Mouse (Mus musculus): Measurements from ENCODE around the gene Crygb. TPM values are rescaled to one million over a fixed set of nuclear protein-coding genes. Genes with fewer than 3 reads are reported as not detected.
"Not testable (repeated sequence)": the region's sequence is repeated elsewhere in the genome, so short reads cannot be mapped to it uniquely, and the experiment has no call there.

Gene Crygb
- total RNA-seq, 1 experiment from 2014 or later, result not detected

DNA sequence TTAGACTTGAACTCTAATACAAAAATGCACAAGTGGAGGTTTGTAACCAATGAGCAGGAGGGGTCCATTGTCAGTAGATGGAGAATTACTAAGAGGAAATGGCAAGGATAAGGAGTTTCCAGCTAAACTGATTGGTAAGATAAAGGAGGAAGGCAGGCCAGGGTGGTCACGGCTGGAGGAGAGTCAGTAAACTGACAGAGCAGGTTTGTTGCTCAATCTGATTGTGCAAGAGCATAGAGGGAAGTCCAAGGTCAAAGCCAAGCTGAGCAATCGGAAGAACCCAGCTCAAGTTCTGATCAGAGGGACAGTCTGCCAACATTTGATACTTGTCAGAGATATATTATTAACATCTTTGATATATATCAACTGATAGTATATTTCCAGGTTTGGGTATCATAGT, 8.3 kb upstream of the Crygb start:
- ATAC-seq (replicated peaks in 1 of 2; ENCODE audit: insufficient read depth in 1 of 2, low FRiP score in 2 of 2, low TSS enrichment in 1 of 2, low read depth in 1 of 2, poor library complexity in 2 of 2, severe bottlenecking in 2 of 2), result peak; percentile 46 to 78; a peak in 3 of 4 replicates

DNA sequence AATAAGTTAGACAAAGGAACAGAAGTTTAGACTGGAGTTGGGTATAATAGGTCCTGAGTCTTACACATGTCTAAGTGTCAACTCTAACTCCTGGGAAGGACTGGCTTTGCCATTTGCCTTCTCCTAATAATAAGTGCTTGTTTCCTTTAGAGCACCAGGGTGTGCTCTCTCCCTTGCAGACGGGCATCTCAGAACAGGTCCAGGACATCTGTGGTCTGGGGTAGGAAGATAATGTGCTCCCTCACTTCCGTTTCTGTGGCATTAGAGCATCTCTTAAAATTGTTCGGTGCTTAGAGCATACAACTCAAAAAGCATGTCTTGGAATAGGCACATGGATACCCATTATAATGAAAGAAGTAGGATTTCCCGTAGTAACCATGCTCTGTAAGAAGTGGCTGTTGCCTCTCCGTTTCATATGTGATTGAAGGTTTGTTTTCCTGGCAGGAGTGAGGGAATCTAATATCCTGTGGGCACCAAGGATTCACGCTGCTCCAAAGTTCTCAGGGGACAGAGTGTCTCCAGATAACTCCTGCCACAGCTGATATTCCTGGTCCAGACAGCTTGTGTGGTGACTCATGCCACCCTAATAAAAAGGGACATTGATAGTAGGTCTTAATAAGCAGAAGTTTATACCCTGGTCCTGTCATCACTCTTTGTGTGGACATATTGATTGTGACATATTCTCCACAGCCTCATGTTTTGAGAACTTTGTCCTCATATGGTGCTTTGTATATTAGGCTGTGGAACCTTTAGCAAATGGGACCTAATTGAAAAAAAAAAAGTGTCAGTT, 6.7 kb upstream of the Crygb start:
- peak in 1 of 2 experiments; percentile 70; a peak in 1 of 4 replicates for ATAC-seq (replicated peaks in 1 of 2; ENCODE audit: insufficient read depth in 1 of 2, low FRiP score in 2 of 2, low TSS enrichment in 1 of 2, low read depth in 1 of 2, poor library complexity in 2 of 2, severe bottlenecking in 2 of 2)

DNA sequence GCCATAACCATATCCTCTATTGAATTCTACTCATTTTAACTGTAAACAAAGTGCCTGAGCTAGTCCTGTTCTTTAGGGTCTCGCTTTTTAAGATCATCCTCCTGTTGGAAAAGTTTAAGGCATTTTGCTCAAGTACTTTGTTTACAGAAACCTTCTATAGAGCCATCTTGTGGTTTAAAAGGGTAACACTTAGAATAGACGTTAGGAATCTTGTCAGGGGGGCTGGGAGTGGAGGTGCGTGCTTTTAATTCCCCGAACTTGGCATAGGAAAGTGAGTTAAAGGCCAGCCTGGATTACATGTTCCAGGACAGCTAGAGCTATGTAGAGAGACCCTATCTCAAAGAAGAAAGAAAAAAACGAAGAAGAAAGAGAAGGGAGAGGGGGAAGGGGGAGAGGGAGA, 6.5 kb downstream of the Crygb start:
- no peak for ATAC-seq (replicated peaks in 1 of 2; ENCODE audit: insufficient read depth in 1 of 2, low FRiP score in 2 of 2, low TSS enrichment in 1 of 2, low read depth in 1 of 2, poor library complexity in 2 of 2, severe bottlenecking in 2 of 2)

DNA sequence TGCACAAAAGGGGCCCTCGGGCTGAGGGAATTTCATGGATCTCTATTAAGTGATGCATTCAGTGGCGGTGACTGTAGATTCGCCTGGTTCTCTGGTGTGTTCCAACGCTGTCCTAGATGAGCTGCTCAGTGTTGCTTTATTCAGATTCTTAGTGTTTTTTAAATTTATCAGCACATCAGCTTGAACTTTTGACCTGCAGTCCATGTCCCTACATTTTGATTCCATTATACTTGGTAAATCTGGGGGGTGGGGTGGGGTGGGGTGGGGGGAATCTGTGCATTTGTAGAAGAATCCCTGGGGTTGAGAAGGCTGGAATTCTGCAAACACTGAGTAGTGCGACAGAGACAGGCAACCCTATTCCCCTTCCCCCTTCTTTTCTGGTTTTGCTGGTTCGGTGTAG, 8.5 kb downstream of the Crygb start, which contains the start of gene Crygc:
TSS of gene Crygc (minus strand) at position 101 of the 400 bp plus-strand sequence.
- ATAC-seq (replicated peaks in 1 of 2; ENCODE audit: insufficient read depth in 1 of 2, low FRiP score in 2 of 2, low TSS enrichment in 1 of 2, low read depth in 1 of 2, poor library complexity in 2 of 2, severe bottlenecking in 2 of 2), result no peak

DNA sequence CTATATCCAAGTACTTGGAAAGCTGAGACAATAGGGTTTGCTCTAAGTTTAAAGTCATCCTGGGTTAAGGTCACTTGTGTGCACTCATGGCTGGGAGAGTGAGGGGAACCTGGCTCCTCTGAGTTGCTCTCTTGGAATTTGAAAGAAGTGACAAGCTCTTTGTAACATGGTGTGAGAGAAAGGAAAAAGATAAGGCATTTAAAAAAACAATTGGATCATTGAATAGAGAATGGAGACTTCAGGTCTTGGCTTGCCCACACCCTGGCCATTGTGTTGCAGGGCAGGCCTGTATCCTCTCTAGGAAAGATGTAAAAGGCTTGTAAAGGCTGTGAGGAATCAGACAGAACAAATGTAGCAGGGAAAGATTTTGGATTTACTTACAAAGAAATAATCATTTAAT, 14.2 kb downstream of the Crygb start:
- ATAC-seq (replicated peaks in 1 of 2; ENCODE audit: insufficient read depth in 1 of 2, low FRiP score in 2 of 2, low TSS enrichment in 1 of 2, low read depth in 1 of 2, poor library complexity in 2 of 2, severe bottlenecking in 2 of 2), result no peak

DNA sequence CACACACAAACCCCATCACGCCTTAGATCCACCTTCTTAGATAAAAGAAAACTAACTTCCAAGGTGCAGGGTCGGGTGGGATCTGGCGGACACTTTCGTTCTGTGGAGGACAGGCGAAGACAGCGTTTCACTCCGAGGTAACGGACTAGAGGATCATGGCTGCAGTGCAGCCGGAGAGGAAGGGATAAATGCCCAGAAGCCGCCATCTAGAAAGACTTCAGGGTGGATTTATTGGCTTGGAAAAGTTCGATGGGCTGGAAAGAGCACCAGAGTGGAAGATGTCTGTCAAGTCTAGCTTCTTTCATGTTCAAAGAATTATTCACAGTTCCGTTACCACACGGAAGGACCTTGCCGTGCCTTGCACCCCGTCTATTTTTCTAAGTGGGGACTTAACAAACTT, 17.9 kb downstream of the Crygb start:
- no peak for ATAC-seq (replicated peaks in 1 of 2; ENCODE audit: insufficient read depth in 1 of 2, low FRiP score in 2 of 2, low TSS enrichment in 1 of 2, low read depth in 1 of 2, poor library complexity in 2 of 2, severe bottlenecking in 2 of 2)

DNA sequence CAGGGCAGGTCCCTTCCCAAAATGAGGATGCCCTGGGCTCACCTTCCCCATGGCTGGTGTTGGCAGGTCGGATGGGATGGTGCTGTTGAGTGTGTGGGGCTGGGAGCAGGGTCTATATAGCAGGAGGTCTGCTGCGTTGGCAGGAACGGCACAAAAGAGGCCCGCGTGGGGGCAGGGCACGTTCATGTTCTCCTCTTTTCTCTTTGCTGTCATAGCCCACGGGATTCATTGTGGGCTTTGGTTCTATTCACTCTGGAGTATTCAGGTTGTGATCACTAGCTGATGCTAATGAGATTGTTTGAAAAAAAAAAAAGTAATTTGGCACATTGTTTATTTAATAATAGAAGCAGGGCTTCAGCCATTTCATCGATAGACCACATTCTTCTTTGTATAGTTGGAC, 18.7 kb downstream of the Crygb start, which contains the start of gene Crygd:
TSS of gene Crygd (minus strand) at position 101 of the 400 bp plus-strand sequence.
- ATAC-seq (replicated peaks in 1 of 2; ENCODE audit: insufficient read depth in 1 of 2, low FRiP score in 2 of 2, low TSS enrichment in 1 of 2, low read depth in 1 of 2, poor library complexity in 2 of 2, severe bottlenecking in 2 of 2), result no peak

DNA sequence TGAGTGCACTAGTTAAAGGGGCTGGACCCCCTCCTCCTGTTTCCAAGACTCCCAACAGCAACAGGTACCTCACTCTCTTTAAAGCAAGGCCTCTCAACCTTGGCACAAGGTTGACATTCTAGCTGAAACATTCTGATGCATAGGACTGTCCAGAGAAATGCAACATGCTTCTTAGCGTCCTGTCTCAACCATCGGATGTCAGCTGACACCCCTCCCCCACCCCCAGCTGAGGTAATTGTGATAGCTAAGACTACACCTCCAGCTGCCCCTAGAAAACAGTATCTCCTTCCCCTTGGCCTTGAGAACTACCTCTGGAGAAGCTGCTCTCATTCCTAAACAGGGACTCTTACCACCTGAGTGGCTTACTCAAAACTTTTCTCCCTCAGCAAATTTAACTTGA, 29.9 kb downstream of the Crygb start:
- ATAC-seq (replicated peaks in 1 of 2; ENCODE audit: insufficient read depth in 1 of 2, low FRiP score in 2 of 2, low TSS enrichment in 1 of 2, low read depth in 1 of 2, poor library complexity in 2 of 2, severe bottlenecking in 2 of 2), result no peak

DNA sequence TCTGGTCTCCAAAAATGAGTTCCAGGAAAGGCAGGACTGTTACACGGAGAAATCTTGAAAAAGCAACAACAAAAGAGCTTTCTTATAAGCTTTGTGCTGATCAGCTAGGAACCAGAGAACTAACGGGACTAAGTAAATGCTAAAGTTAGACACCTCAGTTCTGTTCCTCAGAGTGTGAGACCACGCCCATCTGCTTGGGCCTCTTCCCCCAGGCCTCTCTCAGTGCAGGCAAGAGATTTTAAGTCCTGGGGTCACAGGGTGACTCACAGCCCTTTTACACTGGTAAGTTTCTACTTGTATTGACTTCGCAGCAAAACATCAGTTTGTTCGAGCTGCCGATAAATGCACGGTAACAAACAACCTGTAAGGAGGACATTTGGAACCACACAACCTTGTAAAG, 30.4 kb downstream of the Crygb start:
- no peak for ATAC-seq (replicated peaks in 1 of 2; ENCODE audit: insufficient read depth in 1 of 2, low FRiP score in 2 of 2, low TSS enrichment in 1 of 2, low read depth in 1 of 2, poor library complexity in 2 of 2, severe bottlenecking in 2 of 2)

DNA sequence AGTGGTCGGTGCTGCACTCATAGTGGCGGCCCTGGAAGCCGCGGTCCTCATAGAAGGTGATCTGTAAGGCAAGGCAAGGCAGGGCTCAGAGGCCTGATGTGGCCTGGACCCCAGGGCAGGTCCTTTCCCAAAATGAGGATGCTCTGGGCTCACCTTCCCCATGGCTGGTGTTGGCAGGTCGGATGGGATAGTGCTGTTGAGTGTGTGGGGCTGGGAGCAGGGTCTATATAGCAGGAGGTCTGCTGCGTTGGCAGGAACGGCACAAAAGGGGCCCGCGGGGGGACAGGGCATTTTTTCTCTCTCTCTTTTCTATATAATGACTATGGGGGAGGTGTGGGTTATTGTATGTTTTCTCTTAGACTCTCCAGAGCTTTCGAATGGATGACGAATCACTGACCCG, 31.1 kb downstream of the Crygb start, which contains the start of gene Cryge:
TSS of gene Cryge (minus strand) at position 198 of the 400 bp plus-strand sequence.
- ATAC-seq (replicated peaks in 1 of 2; ENCODE audit: insufficient read depth in 1 of 2, low FRiP score in 2 of 2, low TSS enrichment in 1 of 2, low read depth in 1 of 2, poor library complexity in 2 of 2, severe bottlenecking in 2 of 2), result not testable (repeated sequence)

DNA sequence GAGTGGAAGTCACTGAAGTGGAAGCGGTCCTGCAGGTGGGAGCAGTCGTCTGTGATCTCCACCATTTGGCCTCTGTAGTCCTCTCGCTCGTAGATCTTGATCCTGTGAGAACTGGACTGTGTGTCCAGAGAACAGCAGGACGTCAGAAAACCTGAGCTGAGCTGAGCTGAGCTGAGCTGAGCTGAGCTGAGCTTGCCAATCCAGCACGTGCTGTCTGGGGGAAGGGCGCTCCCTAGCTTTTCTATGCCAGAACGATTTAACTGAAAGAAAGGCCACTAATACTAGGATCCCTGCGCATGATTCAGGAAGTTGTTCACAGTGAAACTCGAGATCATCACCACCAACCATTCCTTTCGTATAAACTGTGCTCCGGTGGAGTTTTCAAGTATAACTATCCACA, 33.3 kb downstream of the Crygb start:
- no peak for ATAC-seq (replicated peaks in 1 of 2; ENCODE audit: insufficient read depth in 1 of 2, low FRiP score in 2 of 2, low TSS enrichment in 1 of 2, low read depth in 1 of 2, poor library complexity in 2 of 2, severe bottlenecking in 2 of 2)

DNA sequence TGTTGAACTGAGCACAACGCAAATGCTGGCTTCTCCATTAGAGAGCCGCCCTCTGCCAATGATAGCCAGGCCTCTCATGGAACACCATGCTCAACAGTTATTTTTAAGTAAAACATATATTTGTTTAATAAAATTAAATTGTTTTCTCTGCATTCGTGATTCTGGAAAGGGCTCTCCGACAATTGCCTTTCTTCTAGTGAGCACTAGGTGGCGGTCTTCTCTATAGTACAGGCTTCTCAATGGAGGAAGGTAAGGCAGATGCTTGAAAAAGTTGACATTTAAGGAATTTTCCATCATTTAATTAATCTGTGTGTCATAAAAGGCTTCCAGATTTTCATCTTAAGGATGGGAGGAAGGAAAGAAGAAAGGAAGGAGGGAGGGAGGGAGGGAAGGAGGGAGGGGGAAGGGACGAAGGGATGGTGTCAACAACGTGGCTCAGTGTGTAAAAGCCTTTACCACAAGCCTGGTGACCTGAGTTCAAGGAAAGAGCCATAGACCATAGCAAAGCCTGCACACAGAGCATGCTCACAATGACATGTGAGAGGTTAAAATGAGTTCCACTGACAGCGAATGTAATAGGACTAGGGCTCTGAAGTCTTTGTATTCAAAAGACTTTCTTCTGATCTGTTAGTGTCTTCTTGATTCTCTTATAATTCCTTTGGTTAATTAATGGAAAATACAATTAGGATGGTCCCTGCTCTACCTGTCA, 35.5 kb downstream of the Crygb start:
- peak in 1 of 2 experiments; percentile 56; a peak in 2 of 4 replicates for ATAC-seq (replicated peaks in 1 of 2; ENCODE audit: insufficient read depth in 1 of 2, low FRiP score in 2 of 2, low TSS enrichment in 1 of 2, low read depth in 1 of 2, poor library complexity in 2 of 2, severe bottlenecking in 2 of 2)

DNA sequence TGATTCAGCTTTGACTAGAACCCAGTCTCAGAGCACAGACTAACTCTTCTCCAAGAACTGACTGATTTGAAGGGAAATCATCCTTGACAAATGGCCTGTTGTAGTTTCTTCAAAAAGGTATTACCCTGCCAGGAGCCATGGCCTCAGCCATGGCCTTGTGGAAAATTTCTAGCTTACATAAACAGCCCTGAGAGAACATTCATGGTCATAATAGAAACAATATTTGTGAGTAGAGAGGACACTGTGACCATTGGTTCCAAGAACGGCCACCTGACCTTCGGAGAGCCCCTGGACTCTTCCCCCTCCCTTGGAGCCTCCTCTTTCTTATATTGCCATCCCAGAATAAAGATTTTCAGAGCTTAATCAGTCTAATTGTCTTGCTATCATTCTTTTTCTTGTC, 38.7 kb downstream of the Crygb start:
- no peak for ATAC-seq (replicated peaks in 1 of 2; ENCODE audit: insufficient read depth in 1 of 2, low FRiP score in 2 of 2, low TSS enrichment in 1 of 2, low read depth in 1 of 2, poor library complexity in 2 of 2, severe bottlenecking in 2 of 2)

DNA sequence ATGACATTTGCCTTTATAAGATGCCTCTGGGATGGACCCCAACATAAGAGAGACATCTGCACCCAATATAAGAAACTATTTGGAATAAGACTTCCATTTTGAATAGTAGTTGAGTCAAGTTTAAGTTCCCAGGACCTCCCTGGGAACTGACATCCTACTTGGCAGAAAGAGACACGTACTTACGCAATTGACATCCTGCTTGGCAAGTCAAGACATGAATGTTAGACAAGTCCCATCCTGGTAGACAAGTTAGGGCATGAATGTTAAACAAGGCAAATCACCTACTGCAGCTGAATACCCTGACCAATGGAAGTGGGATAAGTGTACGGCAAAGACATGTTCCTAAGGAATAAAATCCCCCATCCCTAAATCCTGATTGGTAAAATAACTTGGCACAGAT, 40.3 kb downstream of the Crygb start:
- ATAC-seq (replicated peaks in 1 of 2; ENCODE audit: insufficient read depth in 1 of 2, low FRiP score in 2 of 2, low TSS enrichment in 1 of 2, low read depth in 1 of 2, poor library complexity in 2 of 2, severe bottlenecking in 2 of 2), result no peak

DNA sequence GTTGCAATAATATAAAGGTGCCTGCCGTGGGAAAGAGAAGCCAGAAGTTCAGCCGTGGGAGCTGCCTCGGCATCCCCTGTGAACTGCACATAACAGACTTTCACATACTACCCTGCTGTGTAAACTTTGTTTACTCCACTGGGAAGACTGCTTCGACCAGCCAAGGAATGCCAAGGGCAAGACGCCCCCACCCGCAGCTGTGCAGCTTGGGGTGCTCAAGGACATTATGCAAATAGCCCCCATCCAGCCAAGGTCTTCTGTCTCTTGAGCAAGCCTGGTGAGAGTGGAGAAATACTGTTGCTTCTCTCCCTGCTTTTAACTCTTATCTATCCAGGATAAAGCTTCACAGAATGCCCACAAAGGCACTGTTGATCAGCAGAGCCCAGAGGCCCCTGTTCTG, 41.3 kb downstream of the Crygb start:
- ATAC-seq (replicated peaks in 1 of 2; ENCODE audit: insufficient read depth in 1 of 2, low FRiP score in 2 of 2, low TSS enrichment in 1 of 2, low read depth in 1 of 2, poor library complexity in 2 of 2, severe bottlenecking in 2 of 2), result no peak

DNA sequence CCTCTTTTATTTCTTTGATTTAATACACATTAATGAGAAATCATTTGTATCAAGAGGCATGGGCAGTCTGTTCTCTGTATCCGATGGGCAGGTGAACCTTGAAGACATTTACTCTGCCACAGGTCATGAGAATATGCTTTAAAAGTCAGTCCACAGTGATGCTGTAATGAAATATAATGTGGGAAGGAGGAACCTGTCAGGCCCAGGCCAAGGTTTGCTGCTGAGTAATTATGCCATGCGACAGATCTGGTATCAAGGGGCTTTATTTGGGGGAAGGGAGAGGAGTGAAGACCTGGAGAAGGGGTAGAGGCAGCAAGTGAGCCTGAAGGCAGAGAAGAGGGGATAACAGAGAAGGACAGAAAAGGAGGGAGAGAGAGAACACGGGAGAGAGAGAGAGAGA, 42.4 kb downstream of the Crygb start:
- ATAC-seq (replicated peaks in 1 of 2; ENCODE audit: insufficient read depth in 1 of 2, low FRiP score in 2 of 2, low TSS enrichment in 1 of 2, low read depth in 1 of 2, poor library complexity in 2 of 2, severe bottlenecking in 2 of 2), result no peak

DNA sequence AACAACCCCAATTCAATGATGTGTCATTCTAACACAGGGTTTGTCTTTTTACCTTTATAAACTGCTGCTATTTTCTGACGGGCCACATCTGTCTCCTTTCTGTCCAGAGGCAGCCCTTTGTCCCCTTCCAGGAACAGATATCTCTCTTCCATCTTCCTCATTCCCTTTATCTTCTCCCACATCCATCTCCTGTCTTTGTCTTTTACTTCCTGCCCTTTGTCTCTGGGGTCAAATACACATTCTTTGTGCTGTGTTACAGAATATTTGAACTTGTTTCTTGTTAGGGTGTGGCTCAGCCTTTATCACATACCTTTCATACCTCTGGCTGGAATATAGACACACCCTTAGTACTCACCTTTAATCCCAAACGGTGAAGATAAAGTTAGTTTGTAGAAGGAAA, 44.5 kb downstream of the Crygb start:
- ATAC-seq (replicated peaks in 1 of 2; ENCODE audit: insufficient read depth in 1 of 2, low FRiP score in 2 of 2, low TSS enrichment in 1 of 2, low read depth in 1 of 2, poor library complexity in 2 of 2, severe bottlenecking in 2 of 2), result no peak

DNA sequence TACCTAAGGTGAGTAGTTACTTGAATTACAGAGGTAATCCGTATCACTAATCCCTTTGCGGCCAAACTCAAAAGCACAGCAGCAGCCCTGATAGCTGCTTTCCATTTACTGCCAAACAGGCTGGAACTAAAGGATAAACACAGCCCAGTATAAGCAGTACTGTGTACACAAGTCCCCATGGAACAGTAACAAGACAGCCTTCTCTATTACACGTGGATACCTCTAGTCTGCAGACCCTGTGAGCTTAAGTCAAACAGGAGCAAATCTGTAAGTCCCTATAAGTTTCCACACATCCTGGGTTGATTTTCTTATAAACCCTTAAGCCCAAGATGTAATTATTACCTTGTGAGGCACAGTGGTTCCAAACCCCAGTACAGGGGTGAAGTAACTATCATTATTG, 46.6 kb downstream of the Crygb start:
- no peak for ATAC-seq (replicated peaks in 1 of 2; ENCODE audit: insufficient read depth in 1 of 2, low FRiP score in 2 of 2, low TSS enrichment in 1 of 2, low read depth in 1 of 2, poor library complexity in 2 of 2, severe bottlenecking in 2 of 2)
